Mouse (Mus musculus) embryonic facial prominence, embryonic 11.5 days (tissue): ENCODE results near the gene Cox11. TPM values are rescaled to one million over a fixed set of nuclear protein-coding genes. Genes with fewer than 3 reads are reported as not detected.

Experiments used
- ATAC-seq: fragments of 200-750 bp; cut with Nextera tagmentation; replicated peaks from 2 replicates; pipeline ENCODE4 v1.8.0; 2017; ENCODE audit warnings: low read depth; ENCODE audit not compliant: insufficient number of reproducible peaks, low FRiP score, low TSS enrichment
- DNase-seq: peaks from one replicate; pipeline ENCODE4 v3.0.0-alpha.2; 2015; ENCODE audit warnings: low spot score
- H3K27ac ChIP-seq: fragments of 300-500 bp; sonication (generic); replicated peaks from 2 replicates; pipeline ENCODE4 v1.5.1; 2014; ENCODE audit warnings: mild to moderate bottlenecking, low read depth, low read length, control low read depth
- H3K27me3 ChIP-seq: fragments of 300-500 bp; sonication (generic); 2 replicates; pipeline ENCODE4 v1.6.1; 2014; ENCODE audit warnings: mild to moderate bottlenecking, low read length, moderate library complexity, mixed read lengths; ENCODE audit not compliant: control insufficient read depth, insufficient read depth
- H3K36me3 ChIP-seq: fragments of 300-500 bp; sonication (generic); replicated peaks from 2 replicates; pipeline ENCODE4 v1.6.1; 2014; ENCODE audit warnings: low read depth, mild to moderate bottlenecking, low read length, moderate library complexity, mixed read lengths; ENCODE audit not compliant: control insufficient read depth, insufficient read depth
- H3K4me1 ChIP-seq: fragments of 300-500 bp; sonication (generic); 2 replicates; pipeline ENCODE4 v1.6.1; 2014; ENCODE audit warnings: low read length, mixed read lengths; ENCODE audit not compliant: control insufficient read depth, insufficient read depth
- H3K4me2 ChIP-seq: fragments of 300-500 bp; sonication (generic); 2 replicates; pipeline ENCODE4 v1.6.1; 2014; ENCODE audit warnings: low read depth, mild to moderate bottlenecking, control low read depth, low read length, moderate library complexity
- H3K4me3 ChIP-seq: fragments of 300-500 bp; sonication (generic); 2 replicates; pipeline ENCODE4 v1.5.1; 2014; ENCODE audit warnings: low read depth, low read length, control low read depth
- H3K9ac ChIP-seq: fragments of 300-500 bp; sonication (generic); replicated peaks from 2 replicates; pipeline ENCODE4 v1.6.1; 2014; ENCODE audit warnings: mild to moderate bottlenecking, control low read depth, low read length
- H3K9me3 ChIP-seq: fragments of 300-500 bp; sonication (generic); replicated peaks from 2 replicates; pipeline ENCODE4 v1.6.1; 2016; ENCODE audit warnings: mild to moderate bottlenecking, low read length, inconsistent platforms, mixed read lengths; ENCODE audit not compliant: control insufficient read depth
- WGBS: fragments of 180-500 bp; shearing (Covaris S2); extraction: QIAGEN DNeasy Blood & Tissue Kit; methylation state at CpG from one replicate; pipeline ENCODE4 v1.1.7; 2014; 5-methylcytosine and 5-hydroxymethylcytosine counted together
- polyA plus RNA-seq: library from polyadenylated mRNA; unstranded; fragments of >200 nt; fragmentation: Nextera tagmentation; extraction: Ambion mirVana; gene quantifications from 2 replicates; pipeline ENCODE4 v1.2.1, GENCODE M21; 2014

The Cox11 gene
- polyA plus RNA-seq, 1 experiment from 2014 or later, result 30.5 TPM

DNA sequence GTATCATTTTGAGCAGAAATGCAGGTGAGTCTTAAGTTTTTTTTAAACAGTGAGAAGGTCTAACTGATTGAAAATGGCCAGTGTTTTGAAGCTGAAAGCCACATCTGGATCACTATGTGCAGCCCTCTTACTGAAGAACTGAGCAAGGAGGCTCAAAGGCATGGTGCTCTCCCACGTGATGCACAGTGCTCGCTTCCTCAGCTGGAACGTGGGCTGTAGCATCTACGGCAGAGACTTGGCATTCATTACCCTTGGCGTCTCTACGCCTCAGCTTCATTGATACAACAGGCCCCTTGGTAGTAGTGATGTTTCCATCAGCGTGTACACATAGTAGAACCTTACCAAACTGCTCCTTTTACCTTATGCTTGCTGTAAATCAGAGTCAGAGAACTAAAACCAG, 15.5 kb upstream of the Cox11 start:
- H3K9me3 ChIP-seq, result no peaks in the 10 kb centered on the region
- DNase-seq (no peak), ATAC-seq (no peak)
- H3K4me2 ChIP-seq, result no peak overlapping the region
- no peak overlapping the region for H3K4me3 ChIP-seq
- H3K27ac ChIP-seq, result no peak overlapping the region
- H3K36me3 ChIP-seq, result no peaks in the 10 kb centered on the region
- WGBS, result 94% methylated on average over 7 of the region's 7 CpGs
- no peak overlapping the region for H3K9ac ChIP-seq
- no peaks in the 10 kb centered on the region for H3K27me3 ChIP-seq
- no peaks in the 10 kb centered on the region for H3K4me1 ChIP-seq

DNA sequence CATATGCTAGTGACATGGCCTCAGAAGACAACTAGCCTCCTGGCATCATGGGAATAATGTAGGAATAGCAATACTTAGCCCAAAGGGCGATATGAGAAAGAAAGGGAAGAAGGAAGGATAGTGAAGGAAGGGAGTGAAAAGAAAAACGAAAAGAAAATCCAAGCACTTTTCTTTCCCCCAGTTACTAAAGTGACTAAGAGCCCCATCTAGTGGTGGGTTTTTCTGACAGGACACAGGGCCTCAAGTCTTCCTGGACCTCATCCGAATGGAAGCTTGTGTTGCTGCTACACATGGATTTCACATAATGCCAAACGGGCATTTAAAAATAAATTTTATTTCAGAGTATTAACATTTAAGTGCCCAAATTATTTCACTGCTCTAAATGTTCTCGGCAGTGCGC, 14.5 kb upstream of the Cox11 start:
- 58% methylated on average over 6 of the region's 6 CpGs for WGBS
- DNase-seq, result peak; percentile 77

DNA sequence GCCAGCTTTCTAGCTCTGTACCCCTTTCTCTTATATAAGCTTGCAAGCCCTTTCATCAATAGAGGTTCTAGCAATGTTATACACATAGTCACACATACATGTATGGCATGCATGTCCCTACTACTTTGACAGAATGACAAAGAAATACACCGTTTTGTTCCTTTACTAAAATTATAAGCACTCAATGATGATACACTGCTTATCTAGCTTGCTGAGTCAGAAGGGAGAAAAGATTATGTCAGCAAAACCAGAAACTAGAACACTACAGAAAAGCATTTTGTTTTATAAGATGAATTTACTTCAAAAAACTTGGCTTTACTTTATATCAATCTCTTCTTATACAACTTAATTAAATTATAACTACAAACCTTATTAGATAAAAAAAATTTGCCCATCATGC, 12.8 kb upstream of the Cox11 start:
- no peaks in the 10 kb centered on the region for H3K27me3 ChIP-seq
- H3K4me2 ChIP-seq, result no peak overlapping the region
- no peaks in the 10 kb centered on the region for H3K36me3 ChIP-seq
- DNase-seq (no peak), ATAC-seq (no peak)
- no peak overlapping the region for H3K9ac ChIP-seq
- no peaks in the 10 kb centered on the region for H3K9me3 ChIP-seq
- no peaks in the 10 kb centered on the region for H3K4me1 ChIP-seq
- WGBS, result 88% methylated on average over 1 of the region's 1 CpGs
- no peak overlapping the region for H3K4me3 ChIP-seq
- H3K27ac ChIP-seq, result no peak overlapping the region

More for the DNA sequence above, 14.5 kb upstream of the Cox11 start:
- Histone ChIP-seq H3K27me3 (no peaks in the 10 kb centered on the region), H3K4me2 (no peak overlapping the region), H3K9ac (no peak overlapping the region), H3K9me3 (no peaks in the 10 kb centered on the region), H3K4me1 (no peaks in the 10 kb centered on the region), H3K4me3 (no peak overlapping the region), H3K27ac (no peak overlapping the region), H3K36me3 (no peaks in the 10 kb centered on the region)
- no peak for ATAC-seq

DNA sequence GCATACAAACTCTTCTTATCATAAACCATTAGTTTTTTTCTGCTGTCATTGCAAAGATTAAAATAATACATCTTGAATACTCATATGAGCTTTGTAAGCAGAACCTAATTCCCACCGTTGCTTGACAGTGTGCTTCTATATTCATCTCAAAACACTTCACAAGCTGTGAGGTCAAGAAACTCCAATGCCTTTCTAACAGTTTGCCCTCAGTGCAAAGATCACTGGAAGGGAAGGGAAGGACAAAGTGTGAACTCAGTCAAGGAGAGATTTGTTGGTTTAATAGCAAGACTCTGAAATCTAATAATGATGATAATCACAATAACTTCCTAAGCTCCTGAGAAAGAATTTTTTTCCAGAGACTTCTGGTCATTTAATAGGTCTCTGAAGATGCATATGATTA, 10.2 kb upstream of the Cox11 start:
- Histone ChIP-seq H3K27ac (no peak overlapping the region), H3K36me3 (no peaks in the 10 kb centered on the region), H3K9ac (no peak overlapping the region), H3K4me2 (no peak overlapping the region), H3K4me3 (no peak overlapping the region), H3K4me1 (no peaks in the 10 kb centered on the region), H3K9me3 (no peaks in the 10 kb centered on the region), H3K27me3 (no peaks in the 10 kb centered on the region)
- DNase-seq (no peak), ATAC-seq (no peak)
- 98% methylated on average over 1 of the region's 1 CpGs for WGBS

DNA sequence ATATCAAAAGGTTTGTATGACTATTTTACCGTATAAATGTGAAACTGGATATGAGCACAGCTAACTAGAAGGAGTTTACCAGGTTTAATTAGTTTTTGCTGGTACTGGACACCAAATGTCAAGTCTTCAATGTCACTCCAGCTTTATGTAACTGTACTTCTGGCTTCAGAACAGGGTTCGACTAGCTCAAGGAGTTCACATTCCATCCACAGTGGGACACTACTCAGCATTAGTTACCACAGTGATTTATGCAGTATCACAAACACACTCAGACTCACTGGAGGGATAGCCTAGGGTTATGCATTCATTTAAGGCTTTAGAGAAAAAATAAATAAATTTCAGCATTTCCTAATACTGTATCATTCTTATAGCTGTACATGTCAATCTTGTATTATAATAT, 5.5 kb upstream of the Cox11 start:
- WGBS, result 77% methylated on average over 2 of the region's 2 CpGs
- Histone ChIP-seq H3K27me3 (no peaks in the 10 kb centered on the region), H3K4me3 (no peak overlapping the region), H3K9me3 (no peaks in the 10 kb centered on the region), H3K9ac (no peak overlapping the region), H3K36me3 (no peaks in the 10 kb centered on the region), H3K4me1 (no peaks in the 10 kb centered on the region), H3K4me2 (no peak overlapping the region), H3K27ac (no peak overlapping the region)
- ATAC-seq (no peak), DNase-seq (no peak)

DNA sequence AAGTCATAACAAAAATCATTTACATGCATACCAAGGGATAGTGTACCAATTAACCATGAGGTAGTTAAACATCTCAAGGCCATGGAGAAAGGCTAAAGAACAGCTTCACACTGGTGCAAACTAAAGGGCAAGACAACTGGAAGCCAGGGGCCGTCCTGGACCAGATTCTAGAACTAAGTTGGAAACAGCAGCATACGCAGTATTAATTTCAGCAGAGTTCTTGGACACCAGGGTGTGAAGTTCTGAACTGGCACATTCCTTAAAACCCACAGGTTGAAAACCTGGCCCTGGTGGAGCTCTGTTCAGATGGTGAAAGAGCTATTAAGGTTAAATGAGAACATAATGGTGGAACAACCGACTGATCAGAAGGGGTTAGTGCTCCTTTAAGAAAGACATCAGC, 3.3 kb upstream of the Cox11 start:
- no peak overlapping the region for H3K4me2 ChIP-seq
- DNase-seq, result no peak
- H3K9ac ChIP-seq, result no peak overlapping the region
- ATAC-seq, result no peak
- no peaks in the 10 kb centered on the region for H3K27me3 ChIP-seq
- H3K4me3 ChIP-seq, result no peak overlapping the region
- H3K27ac ChIP-seq, result no peak overlapping the region
- H3K36me3 ChIP-seq, result no peaks in the 10 kb centered on the region
- 91% methylated on average over 3 of the region's 3 CpGs for WGBS
- no peaks in the 10 kb centered on the region for H3K9me3 ChIP-seq
- H3K4me1 ChIP-seq, result no peaks in the 10 kb centered on the region

DNA sequence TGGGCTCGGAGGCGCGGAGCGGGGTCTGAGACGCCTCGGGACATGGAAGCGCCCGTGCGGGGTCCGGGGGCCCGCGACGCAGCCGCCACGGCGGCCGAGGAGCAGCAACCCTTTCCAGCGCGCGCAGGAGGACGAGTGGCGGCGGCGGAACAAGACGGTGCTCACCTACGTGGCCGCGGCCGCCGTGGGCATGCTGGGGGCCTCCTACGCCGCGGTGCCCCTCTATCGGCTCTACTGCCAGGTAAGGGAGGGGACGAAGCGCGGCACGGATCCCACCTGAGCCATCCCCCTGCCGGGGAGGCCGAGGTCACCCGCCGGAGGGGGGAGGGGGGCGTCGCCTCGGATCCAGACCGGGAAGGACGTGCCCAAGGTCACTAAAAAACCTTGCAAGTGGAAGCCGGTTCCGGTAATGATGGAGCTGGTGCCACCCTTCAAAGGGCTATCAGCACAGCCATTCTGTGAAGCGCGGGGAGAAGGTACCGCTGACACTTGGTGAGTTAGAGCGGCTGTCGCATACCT, 398 bp downstream of the Cox11 start:
- WGBS, result under 1% methylated on average over 44 of the region's 54 CpGs
- Histone ChIP-seq H3K9ac (peak overlapping the region; percentile 96), H3K4me3 (peak overlapping the region; percentile 97), H3K27me3 (no peaks in the 10 kb centered on the region), H3K9me3 (no peaks in the 10 kb centered on the region), H3K4me2 (peak overlapping the region; percentile 61), H3K27ac (peak overlapping the region; percentile 77), H3K36me3 (no peaks in the 10 kb centered on the region), H3K4me1 (no peaks in the 10 kb centered on the region)
- DNase-seq (peak; percentile 43), ATAC-seq (peak; percentile 26)

DNA sequence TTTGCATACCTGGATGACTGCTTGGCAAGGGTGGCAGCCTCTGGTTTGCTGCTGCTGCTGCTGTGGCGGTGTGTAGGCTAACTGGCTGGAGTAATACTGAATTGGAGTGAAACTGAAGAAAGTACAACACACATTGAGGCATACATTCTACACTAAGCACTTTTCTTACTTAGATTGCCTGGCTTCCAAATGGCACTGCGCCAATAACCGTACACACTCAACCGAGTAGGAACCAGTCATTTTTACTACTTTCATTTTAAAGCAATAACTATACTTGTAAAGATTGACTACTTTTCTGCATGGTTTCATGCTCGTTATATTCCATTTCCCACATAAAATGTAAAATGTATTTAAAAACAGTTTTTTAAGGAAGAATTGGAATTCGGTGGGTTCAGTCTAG, 11.8 kb downstream of the Cox11 start:
- Histone ChIP-seq H3K27ac (no peak overlapping the region), H3K27me3 (no peaks in the 10 kb centered on the region), H3K9me3 (no peaks in the 10 kb centered on the region), H3K36me3 (no peaks in the 10 kb centered on the region; the same call in none of the 2 replicates), H3K9ac (no peak overlapping the region), H3K4me1 (no peaks in the 10 kb centered on the region), H3K4me3 (no peak overlapping the region), H3K4me2 (no peak overlapping the region)
- DNase-seq (no peak), ATAC-seq (no peak)
- 96% methylated on average over 6 of the region's 6 CpGs for WGBS
